Mouse (Mus musculus) c-Kit-positive CD71-positive TER-119-positive erythroid progenitor cells, embryonic 14.5 days (primary cell): ENCODE data around the gene AU040320.

ENCODE experiments used
- DNase-seq: peaks from one replicate; pipeline ENCODE4 v3.0.0-alpha.2; 2013; ENCODE audit warnings: low spot score

Gene AU040320

GRCm38 (mm10) chr4:126860268-126860986, 107.1 kb downstream of the AU040320 start:
- DNase-seq = no peak

GRCm38 (mm10) chr4:126861514-126862266, 108.3 kb downstream of the AU040320 start:
- DNase-seq = no peak

GRCm38 (mm10) chr4:126868699-126869098, 115.4 kb downstream of the AU040320 start:
- no peak for DNase-seq

GRCm38 (mm10) chr4:126872717-126873116, 119.4 kb downstream of the AU040320 start:
- DNase-seq = no peak

GRCm38 (mm10) chr4:126879560-126880275, 126.4 kb downstream of the AU040320 start:
- no peak for DNase-seq

- no peak for DNase-seq
Measured at GRCm38 (mm10) chr4:126883602-126884001, 130.3 kb downstream of the AU040320 start.

GRCm38 (mm10) chr4:126885953-126886352, 132.6 kb downstream of the AU040320 start:
- no peak for DNase-seq

- no peak for DNase-seq
Measured at GRCm38 (mm10) chr4:126889879-126890278, 136.5 kb downstream of the AU040320 start.
